Mouse (Mus musculus) MEL (cell line): ENCODE results near the gene Cdca7. TPM values are rescaled to one million over a fixed set of nuclear protein-coding genes. Genes with fewer than 3 reads are reported as not detected.
A peak's percentile ranks its signal among the peaks of the same experiment; 100 is the strongest.

Source experiments
- DNase-seq: peaks from one replicate; pipeline ENCODE4 v3.0.0; 2011; ENCODE audit warnings: low read depth, low spot score
- H3K27ac ChIP-seq: 2 replicates; pipeline ENCODE4 v1.5.1; 2012; ENCODE audit warnings: low read depth, mild to moderate bottlenecking, control low read depth, low read length, moderate library complexity; ENCODE audit not compliant: control insufficient read depth
- H3K27me3 ChIP-seq, 2 experiments: fragments of 150-350 bp in 1 of 2; sonication (generic) in 1 of 2; 2 replicates each; pipeline ENCODE4 v1.6.1; 2012; ENCODE audit warnings: low read length in 2 of 2, mild to moderate bottlenecking in 2 of 2, improper control_type of control experiment in 1 of 2, moderate library complexity in 1 of 2; ENCODE audit not compliant: insufficient read depth in 2 of 2, control insufficient read depth in 1 of 2
- H3K36me3 ChIP-seq, 2 experiments: 2 replicates each; pipeline ENCODE4 v1.6.1; 2012 to 2014; ENCODE audit warnings: low read length in 2 of 2, improper control_type of control experiment in 1 of 2, inconsistent platforms in 1 of 2, mild to moderate bottlenecking in 1 of 2; ENCODE audit not compliant: insufficient read depth in 2 of 2, control insufficient read depth in 1 of 2
- H3K4me1 ChIP-seq, 2 experiments: fragments of 150-350 bp in 1 of 2; sonication (generic) in 1 of 2; 2 replicates each; pipeline ENCODE4 v1.6.1; 2012; ENCODE audit warnings: low read length in 2 of 2, improper control_type of control experiment in 1 of 2, mild to moderate bottlenecking in 1 of 2; ENCODE audit not compliant: insufficient read depth in 2 of 2, control insufficient read depth in 1 of 2
- H3K4me3 ChIP-seq, 2 experiments: fragments of 150-350 bp in 1 of 2; sonication (generic) in 1 of 2; 2 replicates each; pipeline ENCODE4 v1.5.1; 2012; ENCODE audit warnings: low read depth in 2 of 2, low read length in 2 of 2, mild to moderate bottlenecking in 2 of 2, moderate library complexity in 2 of 2, control low read depth in 1 of 2, improper control_type of control experiment in 1 of 2; ENCODE audit not compliant: control insufficient read depth in 1 of 2, insufficient read depth in 1 of 2
- H3K79me2 ChIP-seq: 2 replicates; pipeline ENCODE4 v1.6.1; 2012; ENCODE audit warnings: mild to moderate bottlenecking, low read length, moderate library complexity; ENCODE audit not compliant: control insufficient read depth, poor library complexity, insufficient read depth
- H3K9ac ChIP-seq: 2 replicates; pipeline ENCODE4 v1.6.1; 2012; ENCODE audit warnings: low read depth, mild to moderate bottlenecking, control low read depth, low read length, moderate library complexity; ENCODE audit not compliant: control insufficient read depth, poor library complexity, severe bottlenecking
- H3K9me3 ChIP-seq: fragments of 150-350 bp; sonication (generic); replicated peaks from 2 replicates; pipeline ENCODE4 v1.6.1; 2012; ENCODE audit warnings: mild to moderate bottlenecking, low read length, improper control_type of control experiment, moderate library complexity; ENCODE audit not compliant: insufficient read depth
- BHLHE40 ChIP-seq: IDR thresholded peaks from 2 replicates; pipeline ENCODE4 v1.6.1; 2012; ENCODE audit warnings: low read depth, mild to moderate bottlenecking, inconsistent platforms, low read length, improper control_type of control experiment, borderline replicate concordance
- CHD1 ChIP-seq: IDR thresholded peaks from 2 replicates; pipeline ENCODE4 v1.6.1; 2012; ENCODE audit warnings: low read depth, mild to moderate bottlenecking, inconsistent platforms, low read length, improper control_type of control experiment
- CHD2 ChIP-seq: IDR thresholded peaks from 2 replicates; pipeline ENCODE4 v1.6.1; 2011; ENCODE audit warnings: low read length, improper control_type of control experiment
- E2F4 ChIP-seq: IDR thresholded peaks from 2 replicates; pipeline ENCODE4 v1.6.1; 2011; ENCODE audit warnings: low read depth, low read length, improper control_type of control experiment, borderline replicate concordance
- ELF1 ChIP-seq: IDR thresholded peaks from 2 replicates; pipeline ENCODE4 v1.6.1; 2014; ENCODE audit warnings: low read depth, mild to moderate bottlenecking, inconsistent platforms, low read length, improper control_type of control experiment, moderate library complexity
- EP300 ChIP-seq, 2 experiments: IDR thresholded peaks; 2 replicates each; pipeline ENCODE4 v1.6.1; 2011; ENCODE audit warnings: improper control_type of control experiment in 2 of 2, low read length in 2 of 2, low read depth in 1 of 2, mild to moderate bottlenecking in 1 of 2
- ETS1 ChIP-seq: IDR thresholded peaks from 2 replicates; pipeline ENCODE4 v1.6.1; 2012; ENCODE audit warnings: low read depth, mild to moderate bottlenecking, inconsistent platforms, low read length, improper control_type of control experiment, moderate library complexity
- GABPA ChIP-seq: IDR thresholded peaks from 2 replicates; pipeline ENCODE4 v1.6.1; 2012; ENCODE audit warnings: low read depth, mild to moderate bottlenecking, inconsistent platforms, low read length, improper control_type of control experiment, moderate library complexity
- GATA1 ChIP-seq: IDR thresholded peaks from 2 replicates; pipeline ENCODE4 v1.6.1; 2011; ENCODE audit warnings: low read depth, low read length, improper control_type of control experiment
- HCFC1 ChIP-seq: IDR thresholded peaks from 2 replicates; pipeline ENCODE4 v1.6.1; 2012; ENCODE audit warnings: low read depth, mild to moderate bottlenecking, inconsistent platforms, low read length, improper control_type of control experiment, moderate library complexity
- KAT2A ChIP-seq: conservative IDR thresholded peaks from 2 replicates; pipeline ENCODE4 v1.6.1; 2012; ENCODE audit warnings: low read depth, low read length, improper control_type of control experiment, inconsistent platforms
- MAFK ChIP-seq: IDR thresholded peaks from 2 replicates; pipeline ENCODE4 v1.6.1; 2011; ENCODE audit warnings: low read depth, mild to moderate bottlenecking, low read length, improper control_type of control experiment, borderline replicate concordance
- MAX ChIP-seq: IDR thresholded peaks from 2 replicates; pipeline ENCODE4 v1.6.1; 2011; ENCODE audit warnings: low read length, improper control_type of control experiment
- MEF2A ChIP-seq: IDR thresholded peaks from 2 replicates; pipeline ENCODE4 v1.6.1; 2014; ENCODE audit warnings: low read depth, mild to moderate bottlenecking, inconsistent platforms, low read length, improper control_type of control experiment; ENCODE audit not compliant: poor library complexity, insufficient replicate concordance, severe bottlenecking; ENCODE audit errors: extremely low read depth
- MXI1 ChIP-seq: IDR thresholded peaks from 2 replicates; pipeline ENCODE4 v1.6.1; 2011; ENCODE audit warnings: mild to moderate bottlenecking, low read depth, low read length, improper control_type of control experiment
- MYB ChIP-seq: IDR thresholded peaks from 2 replicates; pipeline ENCODE4 v1.6.1; 2011; ENCODE audit warnings: mild to moderate bottlenecking, low read depth, low read length, improper control_type of control experiment
- MYC ChIP-seq: IDR thresholded peaks from 2 replicates; pipeline ENCODE4 v1.6.1; 2011; ENCODE audit warnings: low read depth, mild to moderate bottlenecking, low read length, improper control_type of control experiment, moderate library complexity
- NELFE ChIP-seq: IDR thresholded peaks from 2 replicates; pipeline ENCODE4 v1.6.1; 2011; ENCODE audit warnings: low read depth, low read length, improper control_type of control experiment
- NRF1 ChIP-seq: IDR thresholded peaks from 2 replicates; pipeline ENCODE4 v1.6.1; 2014; ENCODE audit warnings: low read depth, mild to moderate bottlenecking, inconsistent platforms, low read length, improper control_type of control experiment, moderate library complexity; ENCODE audit not compliant: poor library complexity, insufficient read depth, severe bottlenecking
- POLR2A ChIP-seq, 2 experiments: IDR thresholded peaks; 2 replicates each; pipeline ENCODE4 v1.6.1; 2011 to 2012; ENCODE audit warnings: low read length in 2 of 2, mild to moderate bottlenecking in 2 of 2, control low read depth in 1 of 2, improper control_type of control experiment in 1 of 2, low read depth in 1 of 2, moderate library complexity in 1 of 2; ENCODE audit not compliant: control insufficient read depth in 1 of 2, insufficient read depth in 1 of 2, poor library complexity in 1 of 2
- POLR2AphosphoS5 ChIP-seq: IDR thresholded peaks from 2 replicates; pipeline ENCODE4 v1.6.1; 2012; ENCODE audit warnings: low read depth, borderline replicate concordance, mild to moderate bottlenecking, inconsistent platforms, low read length, moderate library complexity, mixed read lengths
- RAD21 ChIP-seq: IDR thresholded peaks from 2 replicates; pipeline ENCODE4 v1.6.1; 2011; ENCODE audit warnings: mild to moderate bottlenecking, low read depth, low read length, improper control_type of control experiment
- TAL1 ChIP-seq: IDR thresholded peaks from 2 replicates; pipeline ENCODE4 v1.6.1; 2012; ENCODE audit warnings: mild to moderate bottlenecking, inconsistent platforms, low read length, moderate library complexity, mixed read lengths
- UBTF ChIP-seq: IDR thresholded peaks from 2 replicates; pipeline ENCODE4 v1.6.1; 2012; ENCODE audit warnings: low read depth, mild to moderate bottlenecking, inconsistent platforms, low read length, improper control_type of control experiment, moderate library complexity, borderline replicate concordance; ENCODE audit not compliant: insufficient read depth
- USF1 ChIP-seq: IDR thresholded peaks from 2 replicates; pipeline ENCODE4 v1.6.1; 2014; ENCODE audit warnings: low read depth, mild to moderate bottlenecking, inconsistent platforms, low read length, improper control_type of control experiment, moderate library complexity
- USF2 ChIP-seq, 2 experiments: IDR thresholded peaks; 2 replicates each; pipeline ENCODE4 v1.6.1; 2011 to 2012; ENCODE audit warnings: improper control_type of control experiment in 2 of 2, low read length in 2 of 2, borderline replicate concordance in 1 of 2, inconsistent platforms in 1 of 2, low read depth in 1 of 2, mild to moderate bottlenecking in 1 of 2; ENCODE audit not compliant: insufficient read depth in 1 of 2
- ZC3H11A ChIP-seq: IDR thresholded peaks from 2 replicates; pipeline ENCODE4 v1.6.1; 2012; ENCODE audit warnings: low read depth, mild to moderate bottlenecking, inconsistent platforms, low read length, improper control_type of control experiment
- ZKSCAN1 ChIP-seq: IDR thresholded peaks from 2 replicates; pipeline ENCODE4 v1.6.1; 2012; ENCODE audit warnings: low read depth, mild to moderate bottlenecking, inconsistent platforms, low read length, improper control_type of control experiment, moderate library complexity
- ZMIZ1 ChIP-seq: IDR thresholded peaks from 2 replicates; pipeline ENCODE4 v1.6.1; 2012; ENCODE audit warnings: low read depth, mild to moderate bottlenecking, inconsistent platforms, low read length, improper control_type of control experiment, moderate library complexity
- ZNF384 ChIP-seq: IDR thresholded peaks from 2 replicates; pipeline ENCODE4 v1.6.1; 2012; ENCODE audit warnings: low read depth, mild to moderate bottlenecking, inconsistent platforms, low read length, improper control_type of control experiment
- polyA plus RNA-seq, 2 experiments: library from polyadenylated mRNA; stranded (reverse) in 1 of 2; unstranded in 1 of 2; fragments of >175 nt in 1 of 2; fragments of >200 nt in 1 of 2; gene quantifications; 2 replicates each; pipeline versions ENCODE4 v1.2.1 to v1.2.4; 2012; ENCODE audit warnings: low replicate concordance in 2 of 2, low read depth in 1 of 2; ENCODE audit not compliant: insufficient read length in 2 of 2, insufficient read depth in 1 of 2, missing spikeins in 1 of 2
- total RNA-seq: library from RNA; depleted of rRNA; stranded (reverse); fragments of 300-350 nt; gene quantifications from 2 replicates; pipeline ENCODE4 v1.2.3, GENCODE M21; 2012

Gene Cdca7
- total and polyA plus RNA-seq, 3 experiments, result 97.2 to 175 (median 123) TPM

DNA sequence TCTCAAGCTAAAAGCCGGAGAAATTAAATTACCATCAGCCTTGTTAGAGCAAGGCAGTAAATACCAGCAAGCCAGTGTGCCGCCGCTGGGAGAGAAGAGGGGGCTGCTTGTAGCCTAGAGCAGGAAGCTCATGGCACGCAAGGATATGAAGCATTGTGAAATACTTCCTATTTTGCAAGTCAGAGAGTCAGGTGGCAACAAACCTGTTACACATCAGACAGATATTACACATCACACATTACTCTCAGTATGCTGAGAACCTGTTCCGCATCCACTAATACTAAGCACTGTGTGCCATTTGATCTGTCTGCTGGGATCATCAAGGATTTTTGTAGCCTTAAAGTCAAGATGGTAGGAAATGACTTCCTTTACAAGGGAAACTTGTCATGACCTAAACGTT is 33.1 kb upstream of the Cdca7 start:
- no peak for TF ChIP-seq POLR2A (IDR thresholded peaks at IDR 0.05; ENCODE audit: control insufficient read depth in 1 of 2, insufficient read depth in 1 of 2, low read depth in 1 of 2, low read length in 2 of 2, poor library complexity in 1 of 2)
- no peak for TF ChIP-seq ETS1
- no peak for TF ChIP-seq MAFK
- TF ChIP-seq UBTF, result no peak
- no peak for TF ChIP-seq RAD21
- TF ChIP-seq ZKSCAN1, result no peak
- TF ChIP-seq CHD1, result no peak
- Histone ChIP-seq H3K27me3 (no peaks in the 10 kb centered on the region), H3K9me3 (no peaks in the 10 kb centered on the region), H3K27ac (no peak overlapping the region), H3K9ac (no peak overlapping the region), H3K79me2 (no peaks in the 10 kb centered on the region), H3K36me3 (peaks cover 0 to 12% of the 10 kb centered on the region in 2 experiments; a peak in 2 of 4 replicates), H3K4me1 (peaks cover 0 to 16% of the 10 kb centered on the region in 2 experiments; a peak in 3 of 4 replicates), H3K4me3 (no peak overlapping the region)
- DNase-seq, result peak; percentile 9

DNA sequence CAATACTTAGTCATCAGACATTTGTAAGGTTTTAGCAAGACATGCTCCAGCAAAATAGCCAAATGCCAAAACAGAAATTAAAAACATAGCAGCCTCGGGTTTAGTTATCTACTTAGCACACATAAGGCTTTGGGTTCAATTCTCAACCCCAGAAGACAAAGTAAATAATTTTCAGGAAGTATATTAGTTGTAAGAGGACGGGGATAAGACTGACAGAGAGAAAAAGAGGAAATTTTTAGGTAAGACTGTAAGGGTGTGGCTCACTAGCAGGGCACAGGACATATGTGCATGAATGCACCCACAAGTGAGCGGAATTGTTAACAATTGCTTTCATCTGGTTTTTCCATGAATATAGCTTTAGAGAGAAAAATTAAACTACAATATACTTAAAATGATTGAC is 32.0 kb upstream of the Cdca7 start:
- peaks cover 0 to 12% of the 10 kb centered on the region in 2 experiments; a peak in 2 of 4 replicates for H3K36me3 ChIP-seq
- DNase-seq, result peak; percentile 68
- H3K79me2 ChIP-seq, result no peaks in the 10 kb centered on the region
- H3K4me1 ChIP-seq, result peaks cover 0 to 16% of the 10 kb centered on the region in 2 experiments; a peak in 3 of 4 replicates
- peak overlapping the region; percentile 64 for H3K27ac ChIP-seq
- H3K4me3 ChIP-seq, result peak overlapping the region in 1 of 2 experiments; percentile 22; a peak in 1 of 4 replicates
- no peak overlapping the region for H3K9ac ChIP-seq
- no peaks in the 10 kb centered on the region for H3K27me3 ChIP-seq
- no peaks in the 10 kb centered on the region for H3K9me3 ChIP-seq
- TF ChIP-seq POLR2A (IDR thresholded peaks at IDR 0.05; ENCODE audit: control insufficient read depth in 1 of 2, insufficient read depth in 1 of 2, low read depth in 1 of 2, low read length in 2 of 2, poor library complexity in 1 of 2) (no peak), CHD2 (no peak), MYC (0 out of 2 replicates have a peak, but pooled peaks have one; percentile 32), ETS1 (0 out of 2 replicates have a peak, but pooled peaks have one; percentile 18), KAT2A (no peak), BHLHE40 (no peak), MEF2A (no peak), NRF1 (no peak), UBTF (no peak), EP300 (IDR thresholded peaks at IDR 0.05; ENCODE audit: low read depth in 1 of 2, low read length in 2 of 2) (peak; percentile 45 to 70), TAL1 (peak; percentile 10; the same call in 1 of the 2 replicates), GABPA (no peak), MAX (no peak), MXI1 (no peak), E2F4 (no peak), USF1 (no peak), USF2 (IDR thresholded peaks at IDR 0.05; ENCODE audit: borderline replicate concordance in 1 of 2, insufficient read depth in 1 of 2, low read depth in 1 of 2, low read length in 2 of 2) (no peak), HCFC1 (no peak), ZMIZ1 (no peak), POLR2AphosphoS5 (no peak), NELFE (no peak), GATA1 (peak; percentile 29; the same call in 1 of the 2 replicates), MYB (no peak), ZC3H11A (no peak), ELF1 (0 out of 2 replicates have a peak, but pooled peaks have one; percentile 24), ZNF384 (no peak), RAD21 (no peak)
